Mouse (Mus musculus) limb, embryonic 12.5 days (tissue): ENCODE results near the gene Pm20d1. TPM values are rescaled to one million over a fixed set of nuclear protein-coding genes. Genes with fewer than 3 reads are reported as not detected.
A peak's percentile ranks its signal among the peaks of the same experiment; 100 is the strongest.

Experiments
- ATAC-seq: fragments of 200-750 bp; cut with Nextera tagmentation; 2 replicates; pipeline ENCODE4 v1.8.0; 2017; ENCODE audit warnings: low read depth, moderate TSS enrichment; ENCODE audit not compliant: insufficient number of reproducible peaks, insufficient read depth, low FRiP score, low TSS enrichment
- H3K27ac ChIP-seq: fragments of 300-500 bp; sonication (generic); 2 replicates; pipeline ENCODE4 v1.5.1; 2016; ENCODE audit warnings: mild to moderate bottlenecking, moderate library complexity
- H3K27me3 ChIP-seq: fragments of 300-500 bp; sonication (generic); 2 replicates; pipeline ENCODE4 v1.6.1; 2016; ENCODE audit warnings: mild to moderate bottlenecking, moderate library complexity
- H3K36me3 ChIP-seq: fragments of 300-500 bp; sonication (generic); 2 replicates; pipeline ENCODE4 v1.6.1; 2016; ENCODE audit warnings: mild to moderate bottlenecking, moderate library complexity
- H3K4me1 ChIP-seq: fragments of 300-500 bp; sonication (generic); replicated peaks from 2 replicates; pipeline ENCODE4 v1.6.1; 2016
- H3K4me2 ChIP-seq: fragments of 300-500 bp; sonication (generic); 2 replicates; pipeline ENCODE4 v1.6.1; 2016; ENCODE audit warnings: mild to moderate bottlenecking, moderate library complexity
- H3K4me3 ChIP-seq: fragments of 300-500 bp; sonication (generic); replicated peaks from 2 replicates; pipeline ENCODE4 v1.5.1; 2016; ENCODE audit warnings: mild to moderate bottlenecking
- H3K9ac ChIP-seq: fragments of 300-500 bp; sonication (generic); replicated peaks from 2 replicates; pipeline ENCODE4 v1.6.1; 2016; ENCODE audit warnings: mild to moderate bottlenecking, moderate library complexity
- H3K9me3 ChIP-seq: fragments of 300-500 bp; sonication (generic); 2 replicates; pipeline ENCODE4 v1.6.1; 2016; ENCODE audit warnings: mild to moderate bottlenecking, moderate library complexity
- WGBS: fragments of 180-500 bp; shearing (Covaris S2); methylation state at CpG from one replicate; pipeline ENCODE4 v1.1.7; 2016; 5-methylcytosine and 5-hydroxymethylcytosine counted together
- polyA plus RNA-seq: library from polyadenylated mRNA; unstranded; fragments of >200 nt; fragmentation: Nextera tagmentation; extraction: Ambion mirVana; gene quantifications from 2 replicates; pipeline ENCODE4 v1.2.1, GENCODE M21; 2016

Gene Pm20d1
- polyA plus RNA-seq, 1 experiment from 2014 or later: 2.5 TPM

- H3K27me3 ChIP-seq: peaks cover 14% of the 10 kb centered on the region
- no peaks in the 10 kb centered on the region for H3K36me3 ChIP-seq
- H3K9ac ChIP-seq: no peak overlapping the region
- H3K9me3 ChIP-seq: no peaks in the 10 kb centered on the region
- H3K4me3 ChIP-seq: peak overlapping the region; percentile 58
- H3K4me2 ChIP-seq: no peak overlapping the region
- no peak overlapping the region for H3K27ac ChIP-seq
- no peak; the same call in 1 of the 2 replicates for ATAC-seq
- 80% methylated on average over 6 of the region's 6 CpGs for WGBS
- H3K4me1 ChIP-seq: no peaks in the 10 kb centered on the region
Measured at GRCm38 (mm10) chr1:131866304-131866999, 69.3 kb downstream of the Pm20d1 start.

DNA sequence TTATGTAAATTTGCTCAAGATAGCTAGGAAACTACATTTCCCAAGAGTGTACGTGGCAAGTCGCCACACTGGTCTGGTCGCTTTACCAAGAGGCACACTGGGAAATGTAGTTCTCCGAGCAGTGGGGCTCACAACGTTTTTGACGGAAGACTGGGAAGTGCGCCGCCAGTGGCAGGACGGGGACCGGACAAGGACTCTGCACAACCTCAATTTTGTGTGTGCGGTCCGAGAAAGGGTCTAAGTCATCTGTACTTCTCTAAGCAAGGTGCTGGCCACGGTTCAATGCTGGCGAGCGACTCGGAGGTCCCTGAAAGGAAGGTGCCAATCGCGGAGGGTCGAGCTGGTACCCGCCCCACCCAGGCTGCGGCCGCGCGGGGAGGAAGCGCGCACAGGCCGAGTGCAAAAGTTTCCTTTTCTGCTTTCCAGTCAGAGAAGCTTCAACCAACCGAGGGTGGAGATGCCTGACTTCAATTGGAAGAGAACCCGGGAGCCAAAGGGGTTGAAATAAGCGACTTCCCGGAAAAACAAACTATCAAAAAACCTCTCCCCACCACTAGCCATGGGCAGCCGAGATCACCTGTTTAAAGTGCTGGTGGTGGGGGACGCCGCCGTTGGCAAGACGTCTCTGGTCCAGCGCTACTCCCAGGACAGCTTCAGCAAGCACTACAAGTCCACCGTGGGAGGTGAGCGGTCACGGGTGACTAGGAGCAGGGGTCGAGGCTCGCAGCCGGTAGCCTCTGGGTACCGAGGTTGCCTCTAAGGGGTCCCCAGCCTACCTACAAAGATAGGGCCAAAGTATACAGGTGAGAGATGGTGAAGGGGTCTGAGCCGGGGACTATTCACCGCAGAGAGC, 70.1 kb downstream of the Pm20d1 start, which contains the start of gene Rab29:
TSS of gene Rab29 (plus strand) at position 132 of the 853 bp plus-strand sequence.
- WGBS: under 1% methylated on average over 46 of the region's 46 CpGs
- ATAC-seq: peak; percentile 91
- peaks cover 14% of the 10 kb centered on the region for H3K27me3 ChIP-seq
- H3K9ac ChIP-seq: peak within 1 kb of the TSS; percentile 52
- no peaks in the 10 kb centered on the region for H3K4me1 ChIP-seq
- H3K4me2 ChIP-seq: peak within 1 kb of the TSS; percentile 76
- H3K9me3 ChIP-seq: no peaks in the 10 kb centered on the region
- no peak within 1 kb of the TSS for H3K27ac ChIP-seq
- H3K36me3 ChIP-seq: no peaks in the 10 kb centered on the region
- peak within 1 kb of the TSS; percentile 58 for H3K4me3 ChIP-seq

- Histone ChIP-seq H3K4me2 (peak overlapping the region; percentile 76), H3K9me3 (no peaks in the 10 kb centered on the region), H3K4me1 (no peaks in the 10 kb centered on the region), H3K4me3 (peak overlapping the region; percentile 58), H3K36me3 (no peaks in the 10 kb centered on the region), H3K27ac (no peak overlapping the region), H3K9ac (peak overlapping the region; percentile 52; the same call in 1 of the 2 replicates), H3K27me3 (peaks cover 14% of the 10 kb centered on the region)
- ATAC-seq: no peak
- WGBS: 24% methylated on average over 10 of the region's 10 CpGs
Measured at GRCm38 (mm10) chr1:131867946-131868290, 70.7 kb downstream of the Pm20d1 start.

DNA sequence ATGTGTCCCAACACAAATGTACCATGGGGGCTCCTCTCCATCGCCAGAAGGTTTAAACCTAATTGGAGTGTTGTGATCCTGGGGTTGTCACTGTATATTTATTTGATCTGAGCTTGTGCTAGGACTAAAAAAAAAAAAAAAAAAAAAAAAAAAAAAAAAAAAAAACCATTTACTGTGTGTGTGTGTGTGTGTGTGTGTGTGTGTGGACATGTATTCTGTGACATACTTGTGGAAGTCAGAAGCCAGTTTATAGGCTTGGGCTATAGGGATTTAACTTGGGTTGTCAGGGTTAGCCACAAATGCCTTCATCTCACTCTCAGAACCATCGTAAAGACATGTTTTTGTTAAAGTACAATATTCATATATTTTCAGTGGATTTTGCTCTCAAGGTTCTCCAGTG, 72.4 kb downstream of the Pm20d1 start:
- Histone ChIP-seq H3K27ac (no peak overlapping the region), H3K4me2 (no peak overlapping the region), H3K9ac (no peak overlapping the region), H3K36me3 (no peaks in the 10 kb centered on the region), H3K4me1 (no peaks in the 10 kb centered on the region), H3K9me3 (no peaks in the 10 kb centered on the region), H3K4me3 (no peak overlapping the region), H3K27me3 (peaks cover 14% of the 10 kb centered on the region)
- no peak for ATAC-seq
- WGBS: 78% methylated on average over 2 of the region's 2 CpGs

Other genes starting within 250 kb of the Pm20d1 start
- gene Avpr1b, start 198.1 kb upstream of the Pm20d1 start, polyA plus RNA-seq: not detected in 2 replicates
- gene Ctse, start 159.1 kb upstream of the Pm20d1 start, polyA plus RNA-seq: 0.13 and 0.15 TPM in 2 replicates
- gene Rab7b, start 108.7 kb upstream of the Pm20d1 start, polyA plus RNA-seq: 0.97 and 1.3 TPM in 2 replicates
- gene Slc26a9, start 53.4 kb upstream of the Pm20d1 start, polyA plus RNA-seq: not detected in 2 replicates
- 13.7 and 14.9 TPM in 2 replicates for gene Slc41a1, start 30.1 kb downstream of the Pm20d1 start, polyA plus RNA-seq
- 14.5 and 14.7 TPM in 2 replicates for gene Rab29, start 69.8 kb downstream of the Pm20d1 start, polyA plus RNA-seq
- 125 and 130 TPM in 2 replicates for gene Nucks1, start 113.2 kb downstream of the Pm20d1 start, polyA plus RNA-seq
- gene Slc45a3, start 165.6 kb downstream of the Pm20d1 start, polyA plus RNA-seq: 2.2 and 3.0 TPM in 2 replicates
- gene Elk4, start 210.2 kb downstream of the Pm20d1 start, polyA plus RNA-seq: 18.1 and 19.6 TPM in 2 replicates